Mouse (Mus musculus) embryonic facial prominence, embryonic 13.5 days (tissue): ENCODE results near the gene Tspan18. TPM values are rescaled to one million over a fixed set of nuclear protein-coding genes. Genes with fewer than 3 reads are reported as not detected.
A peak's percentile ranks its signal among the peaks of the same experiment; 100 is the strongest.

Source experiments
- ATAC-seq: fragments of 200-750 bp; cut with Nextera tagmentation; 2 replicates; pipeline ENCODE4 v1.8.0; 2017; ENCODE audit warnings: low read depth; ENCODE audit not compliant: insufficient number of reproducible peaks, insufficient read depth, low FRiP score, low TSS enrichment
- H3K27ac ChIP-seq: fragments of 300-500 bp; sonication (generic); 2 replicates; pipeline ENCODE4 v1.5.1; 2015; ENCODE audit warnings: moderate library complexity, mild to moderate bottlenecking, inconsistent platforms
- H3K27me3 ChIP-seq: fragments of 300-500 bp; sonication (generic); 2 replicates; pipeline ENCODE4 v1.6.1; 2015; ENCODE audit warnings: mild to moderate bottlenecking, inconsistent platforms
- H3K36me3 ChIP-seq: fragments of 300-500 bp; sonication (generic); 2 replicates; pipeline ENCODE4 v1.6.1; 2015; ENCODE audit warnings: mild to moderate bottlenecking, inconsistent platforms
- H3K4me1 ChIP-seq: fragments of 300-500 bp; sonication (generic); 2 replicates; pipeline ENCODE4 v1.6.1; 2015; ENCODE audit warnings: inconsistent platforms
- H3K4me2 ChIP-seq: fragments of 300-500 bp; sonication (generic); 2 replicates; pipeline ENCODE4 v1.6.1; 2015; ENCODE audit warnings: moderate library complexity, mild to moderate bottlenecking, inconsistent platforms
- H3K4me3 ChIP-seq: fragments of 300-500 bp; sonication (generic); 2 replicates; pipeline ENCODE4 v1.5.1; 2015; ENCODE audit warnings: mild to moderate bottlenecking, inconsistent platforms
- H3K9ac ChIP-seq: fragments of 300-500 bp; sonication (generic); 2 replicates; pipeline ENCODE4 v1.6.1; 2015; ENCODE audit warnings: mild to moderate bottlenecking, inconsistent platforms
- H3K9me3 ChIP-seq: fragments of 300-500 bp; sonication (generic); 2 replicates; pipeline ENCODE4 v1.6.1; 2016; ENCODE audit warnings: inconsistent platforms
- WGBS: fragments of 180-500 bp; shearing (Covaris S2); methylation state at CpG from one replicate; pipeline ENCODE4 v1.1.7; 2015; ENCODE audit warnings: mixed read lengths; 5-methylcytosine and 5-hydroxymethylcytosine counted together
- polyA plus RNA-seq: library from polyadenylated mRNA; unstranded; fragments of >200 nt; fragmentation: Nextera tagmentation; extraction: Ambion mirVana; gene quantifications from 2 replicates; pipeline ENCODE4 v1.2.1, GENCODE M21; 2015

Gene Tspan18
- polyA plus RNA-seq, 1 experiment from 2014 or later: 17.7 TPM

- H3K4me1 ChIP-seq: peaks cover under 1% of the 10 kb centered on the region; the same call in 1 of the 2 replicates
- no peak for ATAC-seq
- H3K9ac ChIP-seq: no peak overlapping the region
- peaks cover 6% of the 10 kb centered on the region for H3K36me3 ChIP-seq
- no peak overlapping the region for H3K4me2 ChIP-seq
- no peaks in the 10 kb centered on the region for H3K9me3 ChIP-seq
- no peak overlapping the region for H3K27ac ChIP-seq
- WGBS: 95% methylated on average over 1 of the region's 1 CpGs
- no peak overlapping the region for H3K4me3 ChIP-seq
- H3K27me3 ChIP-seq: no peaks in the 10 kb centered on the region
Measured at GRCm38 (mm10) chr2:93206126-93206525, 128.2 kb downstream of the Tspan18 start.

DNA sequence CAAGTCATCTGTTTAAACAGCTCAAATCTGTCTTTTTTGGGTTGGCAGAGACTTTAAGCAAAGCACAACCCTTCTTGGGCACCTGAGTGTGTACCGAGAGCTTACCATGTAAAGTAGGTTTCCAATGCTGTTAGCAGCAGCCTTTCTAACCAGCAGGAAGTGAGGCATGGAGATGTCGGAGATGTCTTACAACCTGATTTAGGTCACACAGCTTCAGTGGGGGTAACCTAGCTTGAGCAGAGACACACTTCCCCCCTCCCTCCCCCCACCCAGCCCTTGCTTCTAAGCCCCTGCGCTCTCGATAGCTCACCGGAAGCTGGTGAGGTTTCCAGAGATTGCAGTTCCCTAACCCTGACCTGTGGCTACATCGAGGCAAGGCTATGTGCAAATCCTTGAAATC is 129.7 kb downstream of the Tspan18 start:
- H3K4me2 ChIP-seq: no peak overlapping the region
- peaks cover 17% of the 10 kb centered on the region; the same call in 1 of the 2 replicates for H3K36me3 ChIP-seq
- ATAC-seq: no peak
- no peaks in the 10 kb centered on the region for H3K27me3 ChIP-seq
- H3K27ac ChIP-seq: no peak overlapping the region
- peaks cover 12% of the 10 kb centered on the region for H3K4me1 ChIP-seq
- H3K9me3 ChIP-seq: no peaks in the 10 kb centered on the region
- no peak overlapping the region for H3K9ac ChIP-seq
- no peak overlapping the region for H3K4me3 ChIP-seq
- 79% methylated on average over 6 of the region's 6 CpGs for WGBS

- peaks cover 12% of the 10 kb centered on the region for H3K4me1 ChIP-seq
- ATAC-seq: no peak
- no peak overlapping the region for H3K4me3 ChIP-seq
- H3K36me3 ChIP-seq: peaks cover 17% of the 10 kb centered on the region; the same call in 1 of the 2 replicates
- no peaks in the 10 kb centered on the region for H3K27me3 ChIP-seq
- 17% methylated on average over 10 of the region's 10 CpGs for whole genome bisulfite sequencing
- H3K4me2 ChIP-seq: no peak overlapping the region
- no peak overlapping the region for H3K9ac ChIP-seq
- no peak overlapping the region for H3K27ac ChIP-seq
- no peaks in the 10 kb centered on the region for H3K9me3 ChIP-seq
Measured at GRCm38 (mm10) chr2:93203682-93204081, 130.6 kb downstream of the Tspan18 start.

GRCm38 (mm10) chr2:93202782-93203181 is 131.5 kb downstream of the Tspan18 start:
- no peak overlapping the region for H3K9ac ChIP-seq
- no peak overlapping the region for H3K4me3 ChIP-seq
- ATAC-seq: no peak
- H3K9me3 ChIP-seq: no peaks in the 10 kb centered on the region
- 27% methylated on average over 1 of the region's 1 CpGs for WGBS
- peaks cover 12% of the 10 kb centered on the region for H3K4me1 ChIP-seq
- no peak overlapping the region for H3K4me2 ChIP-seq
- peaks cover 17% of the 10 kb centered on the region; the same call in 1 of the 2 replicates for H3K36me3 ChIP-seq
- no peak overlapping the region for H3K27ac ChIP-seq
- no peaks in the 10 kb centered on the region for H3K27me3 ChIP-seq

DNA sequence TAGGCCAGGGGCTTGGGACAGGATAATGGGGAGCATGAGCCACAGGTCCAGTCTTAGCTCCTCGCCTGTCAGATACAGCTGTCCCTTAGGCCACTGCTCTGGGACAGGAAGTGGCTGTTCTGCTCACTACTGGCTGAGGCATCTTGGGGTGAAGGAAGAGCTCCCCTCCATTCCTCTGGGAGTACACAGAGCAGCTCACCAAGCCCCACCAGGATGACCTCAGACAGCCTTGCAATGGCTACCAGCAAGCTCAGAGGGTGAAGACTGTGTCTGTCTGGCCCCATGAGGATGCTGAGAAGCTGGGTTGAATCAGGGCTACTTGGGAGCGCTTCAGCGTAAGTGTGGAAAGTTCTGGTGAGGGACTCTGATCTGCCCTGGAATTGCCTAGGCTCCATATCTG is 132.3 kb downstream of the Tspan18 start:
- peaks cover 19% of the 10 kb centered on the region; the same call in 1 of the 2 replicates for H3K36me3 ChIP-seq
- no peak overlapping the region for H3K9ac ChIP-seq
- no peak overlapping the region for H3K27ac ChIP-seq
- H3K4me2 ChIP-seq: no peak overlapping the region
- no peak overlapping the region for H3K4me3 ChIP-seq
- no peak for ATAC-seq
- WGBS: 91% methylated on average over 3 of the region's 3 CpGs
- H3K9me3 ChIP-seq: no peaks in the 10 kb centered on the region
- no peaks in the 10 kb centered on the region for H3K27me3 ChIP-seq
- H3K4me1 ChIP-seq: peaks cover 12% of the 10 kb centered on the region

- Histone ChIP-seq H3K4me1 (peaks cover 12% of the 10 kb centered on the region), H3K9me3 (no peaks in the 10 kb centered on the region), H3K9ac (no peak overlapping the region), H3K27me3 (no peaks in the 10 kb centered on the region), H3K4me3 (no peak overlapping the region), H3K36me3 (peaks cover 19% of the 10 kb centered on the region; the same call in 1 of the 2 replicates), H3K4me2 (no peak overlapping the region), H3K27ac (0 out of 2 replicates have a peak overlapping the region, but pooled peaks have one; percentile 23)
- no peak for ATAC-seq
- WGBS: 64% methylated on average over 10 of the region's 10 CpGs
Measured at GRCm38 (mm10) chr2:93200681-93201340, 133.5 kb downstream of the Tspan18 start.

- H3K4me1 ChIP-seq: peaks cover 12% of the 10 kb centered on the region
Measured at GRCm38 (mm10) chr2:93199531-93199974, 134.8 kb downstream of the Tspan18 start.

DNA sequence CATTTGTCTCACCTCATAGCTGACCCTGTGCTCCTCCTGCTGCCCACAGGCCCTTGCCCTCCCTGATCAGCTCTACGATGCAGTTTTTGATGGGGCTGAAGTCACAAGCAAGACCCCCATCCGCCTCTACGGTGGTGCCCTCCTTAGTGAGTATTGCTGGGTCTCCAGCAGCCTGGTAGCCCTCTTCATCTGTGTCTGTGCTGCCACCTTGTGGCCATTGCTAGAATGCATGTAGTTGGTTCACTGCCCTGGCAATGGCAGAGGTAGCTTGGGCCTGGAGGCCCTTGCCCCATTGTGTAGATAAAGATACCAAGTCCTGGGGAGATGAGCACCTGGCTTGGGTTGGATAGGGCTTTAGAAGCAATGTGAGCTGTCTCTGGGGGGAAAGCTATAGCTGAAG is 135.5 kb downstream of the Tspan18 start:
- Histone ChIP-seq H3K9ac (no peak overlapping the region), H3K4me2 (no peak overlapping the region), H3K27me3 (no peaks in the 10 kb centered on the region), H3K36me3 (peaks cover 19% of the 10 kb centered on the region; the same call in 1 of the 2 replicates), H3K4me1 (peaks cover 15% of the 10 kb centered on the region), H3K9me3 (no peaks in the 10 kb centered on the region), H3K4me3 (no peak overlapping the region), H3K27ac (no peak overlapping the region)
- no peak for ATAC-seq
- 14% methylated on average over 3 of the region's 3 CpGs for WGBS

More at GRCm38 (mm10) chr2:93199531-93199974, 134.8 kb downstream of the Tspan18 start:
- H3K27ac ChIP-seq: no peak overlapping the region
- H3K27me3 ChIP-seq: no peaks in the 10 kb centered on the region
- H3K36me3 ChIP-seq: peaks cover 19% of the 10 kb centered on the region; the same call in 1 of the 2 replicates
- no peak for ATAC-seq
- no peak overlapping the region for H3K9ac ChIP-seq
- 39% methylated on average over 13 of the region's 13 CpGs for whole genome bisulfite sequencing
- no peak overlapping the region for H3K4me2 ChIP-seq
- no peaks in the 10 kb centered on the region for H3K9me3 ChIP-seq
- no peak overlapping the region for H3K4me3 ChIP-seq

DNA sequence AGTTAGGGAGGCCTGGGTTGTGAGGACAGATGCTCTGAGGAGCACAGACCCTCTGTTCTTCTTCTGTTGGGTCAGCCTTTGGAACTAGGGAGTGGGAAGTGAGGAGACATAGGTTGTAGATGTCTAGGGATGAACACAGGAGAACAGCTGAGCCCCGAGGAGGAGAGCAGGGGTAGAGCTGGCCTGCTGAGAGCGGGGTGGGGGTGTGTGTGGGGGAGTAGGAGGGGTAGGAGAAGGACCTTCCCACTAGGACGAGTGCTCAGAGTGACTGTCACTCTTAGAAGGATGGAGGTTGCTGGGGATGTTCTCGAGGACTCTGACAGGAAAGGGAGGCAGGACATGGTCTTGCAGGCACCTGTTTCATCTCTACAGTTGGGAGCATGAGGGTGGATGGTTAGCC is 140.5 kb downstream of the Tspan18 start:
- ATAC-seq: no peak
- 64% methylated on average over 4 of the region's 4 CpGs for WGBS
- H3K4me2 ChIP-seq: no peak overlapping the region
- 0 out of 2 replicates have a peak, but pooled peaks cover 2% of the 10 kb centered on the region for H3K36me3 ChIP-seq
- H3K4me3 ChIP-seq: no peak overlapping the region
- no peaks in the 10 kb centered on the region for H3K9me3 ChIP-seq
- no peak overlapping the region for H3K9ac ChIP-seq
- no peak overlapping the region for H3K27ac ChIP-seq
- no peaks in the 10 kb centered on the region for H3K27me3 ChIP-seq
- peaks cover 35% of the 10 kb centered on the region for H3K4me1 ChIP-seq

- Histone ChIP-seq H3K4me2 (no peak overlapping the region), H3K4me3 (no peak overlapping the region), H3K4me1 (peaks cover 39% of the 10 kb centered on the region), H3K27me3 (no peaks in the 10 kb centered on the region; the same call in 1 of the 2 replicates), H3K9ac (no peak overlapping the region), H3K27ac (no peak overlapping the region), H3K36me3 (0 out of 2 replicates have a peak, but pooled peaks cover 2% of the 10 kb centered on the region), H3K9me3 (no peaks in the 10 kb centered on the region)
- no peak for ATAC-seq
- 17% methylated on average over 6 of the region's 6 CpGs for WGBS
Measured at GRCm38 (mm10) chr2:93192671-93193080, 141.6 kb downstream of the Tspan18 start.

DNA sequence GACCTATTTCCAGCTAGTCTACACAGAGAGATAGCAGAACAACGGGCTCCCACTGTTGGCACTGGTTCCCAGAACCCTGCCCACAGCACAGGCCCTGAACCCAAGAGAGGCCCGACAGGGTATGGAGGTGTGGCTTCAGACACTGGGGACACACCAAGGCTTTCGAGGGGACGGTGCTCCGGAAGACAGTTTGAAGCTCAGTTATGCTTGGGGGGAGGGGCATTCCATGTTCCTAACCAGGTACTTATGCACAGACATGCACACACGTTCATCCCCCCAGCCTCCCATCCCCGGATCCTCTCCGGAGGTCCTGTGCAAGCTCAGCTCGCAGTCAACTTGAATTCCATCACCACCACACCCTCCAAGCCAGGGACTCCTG is 142.1 kb downstream of the Tspan18 start:
- Histone ChIP-seq H3K27me3 (no peaks in the 10 kb centered on the region; the same call in 1 of the 2 replicates), H3K4me2 (no peak overlapping the region), H3K4me1 (peaks cover 42% of the 10 kb centered on the region), H3K9me3 (no peaks in the 10 kb centered on the region), H3K27ac (no peak overlapping the region), H3K36me3 (0 out of 2 replicates have a peak, but pooled peaks cover under 1% of the 10 kb centered on the region), H3K4me3 (no peak overlapping the region), H3K9ac (0 out of 2 replicates have a peak overlapping the region, but pooled peaks have one; percentile 2)
- ATAC-seq: no peak
- 53% methylated on average over 9 of the region's 9 CpGs for WGBS
